Mouse (Mus musculus) forebrain, embryonic 11.5 days (tissue): ENCODE measurements around the gene Cracr2b. TPM values are rescaled to one million over a fixed set of nuclear protein-coding genes. Genes with fewer than 3 reads are reported as not detected.
A peak's percentile ranks its signal among the peaks of the same experiment; 100 is the strongest.

Source experiments
- ATAC-seq: fragments of 200-750 bp; cut with Nextera tagmentation; replicated peaks from 2 replicates; pipeline ENCODE4 v1.8.0; 2017; ENCODE audit warnings: moderate TSS enrichment; ENCODE audit not compliant: low FRiP score
- DNase-seq: peaks from one replicate; pipeline ENCODE4 v3.0.0-alpha.2; 2017; ENCODE audit warnings: low spot score
- H3K27ac ChIP-seq: fragments of 300-500 bp; sonication (generic); 2 replicates; pipeline ENCODE4 v1.5.1; 2014; ENCODE audit warnings: low read depth, low read length
- H3K27me3 ChIP-seq: fragments of 300-500 bp; sonication (generic); 2 replicates; pipeline ENCODE4 v1.6.1; 2014; ENCODE audit warnings: mild to moderate bottlenecking, low read length, mixed read lengths; ENCODE audit not compliant: control insufficient read depth, insufficient read depth
- H3K36me3 ChIP-seq: fragments of 300-500 bp; sonication (generic); 2 replicates; pipeline ENCODE4 v1.6.1; 2014; ENCODE audit warnings: mild to moderate bottlenecking, low read length, moderate library complexity, mixed read lengths; ENCODE audit not compliant: control insufficient read depth, insufficient read depth
- H3K4me1 ChIP-seq: fragments of 300-500 bp; sonication (generic); replicated peaks from 2 replicates; pipeline ENCODE4 v1.6.1; 2014; ENCODE audit warnings: low read length, mixed read lengths; ENCODE audit not compliant: control insufficient read depth, insufficient read depth
- H3K4me2 ChIP-seq: fragments of 300-500 bp; sonication (generic); 2 replicates; pipeline ENCODE4 v1.6.1; 2014; ENCODE audit warnings: low read depth, mild to moderate bottlenecking, low read length, moderate library complexity, mixed read lengths; ENCODE audit not compliant: severe bottlenecking
- H3K4me3 ChIP-seq: fragments of 300-500 bp; sonication (generic); 2 replicates; pipeline ENCODE4 v1.5.1; 2014; ENCODE audit warnings: low read depth, low read length
- H3K9ac ChIP-seq: fragments of 300-500 bp; sonication (generic); 2 replicates; pipeline ENCODE4 v1.6.1; 2014; ENCODE audit warnings: low read length
- H3K9me3 ChIP-seq: fragments of 300-500 bp; sonication (generic); 2 replicates; pipeline ENCODE4 v1.6.1; 2016; ENCODE audit warnings: low read length, mixed read lengths; ENCODE audit not compliant: control insufficient read depth
- WGBS: fragments of 180-500 bp; shearing (Covaris S2); extraction: QIAGEN DNeasy Blood & Tissue Kit; methylation state at CpG from one replicate; pipeline ENCODE4 v1.1.7; 2014; 5-methylcytosine and 5-hydroxymethylcytosine counted together
- polyA plus RNA-seq: library from polyadenylated mRNA; unstranded; fragments of >200 nt; fragmentation: Nextera tagmentation; extraction: Ambion mirVana; gene quantifications from 2 replicates; pipeline ENCODE4 v1.2.1, GENCODE M21; 2014

The Cracr2b gene
- polyA plus RNA-seq, 1 experiment from 2014 or later, result 5.9 TPM

DNA sequence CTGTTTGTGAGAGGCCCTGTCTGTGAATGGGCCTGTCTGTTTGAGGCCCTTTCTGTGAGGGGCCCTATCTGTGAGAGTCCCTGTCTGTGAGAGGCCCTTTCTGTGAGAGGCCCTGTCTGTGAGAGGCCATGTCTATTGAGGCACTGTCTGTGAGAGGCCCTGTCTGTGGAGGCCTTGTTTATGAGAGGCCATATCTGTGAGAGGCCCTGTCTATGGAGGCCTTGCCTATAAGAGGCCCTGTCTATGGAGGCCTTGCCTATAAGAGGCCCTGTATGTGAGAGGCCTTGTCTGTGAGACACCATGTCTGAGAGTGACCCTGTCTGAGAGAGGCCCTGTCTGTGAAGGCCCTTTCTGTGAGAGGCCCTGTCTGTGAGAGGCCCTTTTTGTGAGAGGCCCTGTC is 47.3 kb downstream of the Cracr2b start:
- DNase-seq, result no peak
- peak; percentile 72; the same call in 1 of the 2 replicates for ATAC-seq
- Histone ChIP-seq H3K36me3 (no peaks in the 10 kb centered on the region), H3K4me2 (no peak overlapping the region), H3K9me3 (no peaks in the 10 kb centered on the region; the same call in 1 of the 2 replicates), H3K27me3 (no peaks in the 10 kb centered on the region), H3K4me3 (no peak overlapping the region), H3K27ac (peak overlapping the region; percentile 63), H3K9ac (no peak overlapping the region), H3K4me1 (no peaks in the 10 kb centered on the region)

GRCm38 (mm10) chr7:141510196-141510595 is 49.3 kb downstream of the Cracr2b start:
- Histone ChIP-seq H3K9ac (no peak overlapping the region), H3K36me3 (no peaks in the 10 kb centered on the region), H3K4me2 (no peak overlapping the region), H3K27me3 (no peaks in the 10 kb centered on the region), H3K4me1 (no peaks in the 10 kb centered on the region), H3K4me3 (no peak overlapping the region), H3K9me3 (no peaks in the 10 kb centered on the region; the same call in 1 of the 2 replicates), H3K27ac (no peak overlapping the region)
- 93% methylated on average over 5 of the region's 5 CpGs for WGBS
- DNase-seq (no peak), ATAC-seq (no peak)

GRCm38 (mm10) chr7:141510681-141511191 is 49.8 kb downstream of the Cracr2b start:
- no peaks in the 10 kb centered on the region; the same call in 1 of the 2 replicates for H3K9me3 ChIP-seq
- DNase-seq (no peak), ATAC-seq (no peak)
- no peak overlapping the region for H3K9ac ChIP-seq
- H3K4me2 ChIP-seq, result no peak overlapping the region
- H3K36me3 ChIP-seq, result no peaks in the 10 kb centered on the region
- 72% methylated on average over 8 of the region's 8 CpGs for WGBS
- H3K27ac ChIP-seq, result no peak overlapping the region
- no peaks in the 10 kb centered on the region for H3K4me1 ChIP-seq
- H3K27me3 ChIP-seq, result no peaks in the 10 kb centered on the region
- no peak overlapping the region for H3K4me3 ChIP-seq

Other genes starting within 250 kb of the Cracr2b start
- 3.3 TPM in 2 replicates for gene Lmntd2, start 247.0 kb upstream of the Cracr2b start, polyA plus RNA-seq
- gene Rassf7, start 245.2 kb upstream of the Cracr2b start, polyA plus RNA-seq, result 47.4 and 49.3 TPM in 2 replicates
- gene Phrf1, start 232.3 kb upstream of the Cracr2b start, polyA plus RNA-seq, result 99.6 and 102 TPM in 2 replicates
- 0.57 and 1.2 TPM in 2 replicates for gene Irf7, start 194.6 kb upstream of the Cracr2b start, polyA plus RNA-seq
- not detected in 2 replicates for gene Cdhr5, start 184.3 kb upstream of the Cracr2b start, polyA plus RNA-seq
- 2.5 TPM in 2 replicates for gene Sct, start 182.0 kb upstream of the Cracr2b start, polyA plus RNA-seq
- gene Drd4, start 169.1 kb upstream of the Cracr2b start, polyA plus RNA-seq, result 0.24 and 0.43 TPM in 2 replicates
- 74.2 and 80.8 TPM in 2 replicates for gene Deaf1, start 133.4 kb upstream of the Cracr2b start, polyA plus RNA-seq
- gene Tmem80, start 133.4 kb upstream of the Cracr2b start, polyA plus RNA-seq, result 33.2 and 33.5 TPM in 2 replicates
- gene Eps8l2, start 122.2 kb upstream of the Cracr2b start, polyA plus RNA-seq, result 2.5 and 3.3 TPM in 2 replicates
- 384 and 400 TPM in 2 replicates for gene Taldo1, start 68.9 kb upstream of the Cracr2b start, polyA plus RNA-seq
- gene Gatd1, start 47.0 kb upstream of the Cracr2b start, polyA plus RNA-seq, result 42.9 and 46.6 TPM in 2 replicates
- gene Cend1, start 31.6 kb upstream of the Cracr2b start, polyA plus RNA-seq, result 4.1 and 5.4 TPM in 2 replicates
- 43.2 and 46.0 TPM in 2 replicates for gene Slc25a22, start 23.2 kb upstream of the Cracr2b start, polyA plus RNA-seq
- 22.3 TPM in 2 replicates for gene Pidd1, start 17.1 kb upstream of the Cracr2b start, polyA plus RNA-seq
- 935 and 968 TPM in 2 replicates for gene Rplp2, start 13.7 kb upstream of the Cracr2b start, polyA plus RNA-seq
- gene Pnpla2, start 5.9 kb upstream of the Cracr2b start, polyA plus RNA-seq, result 16.9 and 17.9 TPM in 2 replicates
- 40.3 and 48.6 TPM in 2 replicates for gene Cd151, start 6.3 kb downstream of the Cracr2b start, polyA plus RNA-seq
- 73.9 and 78.5 TPM in 2 replicates for gene Polr2l, start 14.0 kb downstream of the Cracr2b start, polyA plus RNA-seq
- gene Tspan4, start 14.1 kb downstream of the Cracr2b start, polyA plus RNA-seq, result 29.7 and 34.0 TPM in 2 replicates
- 22.9 and 26.5 TPM in 2 replicates for gene Chid1, start 78.8 kb downstream of the Cracr2b start, polyA plus RNA-seq
- 104 and 106 TPM in 2 replicates for gene Ap2a2, start 101.1 kb downstream of the Cracr2b start, polyA plus RNA-seq
- 0.19 and 0.23 TPM in 2 replicates for gene Muc6, start 194.2 kb downstream of the Cracr2b start, polyA plus RNA-seq
- gene Muc2, start 229.2 kb downstream of the Cracr2b start, polyA plus RNA-seq, result 0.15 and 0.67 TPM in 2 replicates